Mouse (Mus musculus) spleen, postnatal 36 days (tissue): ENCODE measurements around the gene Csk.

Experiments used
- DNase-seq, 2 experiments: peaks; one replicate each; pipeline ENCODE4 v3.0.0; 2022; ENCODE audit warnings: low spot score in 2 of 2, mixed read lengths in 1 of 2

The Csk gene

GRCm38 (mm10) chr9:57638651-57639459 is 14.6 kb downstream of the Csk start:
- DNase-seq: peak; percentile 90 to 91

- peak; percentile 92 to 93 for DNase-seq
Measured at GRCm38 (mm10) chr9:57637741-57638322, 15.6 kb downstream of the Csk start.

- no peak for DNase-seq
Measured at GRCm38 (mm10) chr9:57637272-57637671, 16.2 kb downstream of the Csk start.

GRCm38 (mm10) chr9:57633481-57634024 is 19.9 kb downstream of the Csk start:
- peak; percentile 66 to 69 for DNase-seq

GRCm38 (mm10) chr9:57629118-57629874 is 24.1 kb downstream of the Csk start:
- peak; percentile 67 to 74 for DNase-seq

GRCm38 (mm10) chr9:57628717-57629116 is 24.7 kb downstream of the Csk start:
- peak in 1 of 2 experiments; percentile 29 for DNase-seq

GRCm38 (mm10) chr9:57627892-57628291 is 25.5 kb downstream of the Csk start:
- DNase-seq: no peak

- no peak for DNase-seq
Measured at GRCm38 (mm10) chr9:57627191-57627590, 26.2 kb downstream of the Csk start.

GRCm38 (mm10) chr9:57625674-57626500 is 27.5 kb downstream of the Csk start:
- DNase-seq: no peak

GRCm38 (mm10) chr9:57624295-57624694 is 29.1 kb downstream of the Csk start:
- no peak for DNase-seq

- no peak for DNase-seq
Measured at GRCm38 (mm10) chr9:57620674-57621073, 32.8 kb downstream of the Csk start, which contains the start of gene Lman1l. Gene Lman1l (minus strand): TSS chr9:57620774.

GRCm38 (mm10) chr9:57618854-57619253 is 34.6 kb downstream of the Csk start:
- no peak for DNase-seq

- DNase-seq: no peak
Measured at GRCm38 (mm10) chr9:57617556-57618169, 35.8 kb downstream of the Csk start.

GRCm38 (mm10) chr9:57614786-57615185 is 38.6 kb downstream of the Csk start:
- DNase-seq: no peak

GRCm38 (mm10) chr9:57613975-57614374 is 39.5 kb downstream of the Csk start:
- no peak for DNase-seq

GRCm38 (mm10) chr9:57612587-57612986 is 40.8 kb downstream of the Csk start:
- DNase-seq: no peak

GRCm38 (mm10) chr9:57610359-57610826 is 43.0 kb downstream of the Csk start:
- no peak for DNase-seq

GRCm38 (mm10) chr9:57609803-57610202 is 43.6 kb downstream of the Csk start:
- no peak for DNase-seq

GRCm38 (mm10) chr9:57606139-57606851 is 47.1 kb downstream of the Csk start, which contains the start of gene Cplx3:
Gene Cplx3 (minus strand): TSS chr9:57606281.
- DNase-seq: no peak

GRCm38 (mm10) chr9:57605503-57605902 is 47.9 kb downstream of the Csk start:
- DNase-seq: no peak
